Mouse (Mus musculus) CH12.LX (cell line): ENCODE measurements around the gene Fbxo10. TPM values are rescaled to one million over a fixed set of nuclear protein-coding genes. Genes with fewer than 3 reads are reported as not detected.
A peak's percentile ranks its signal among the peaks of the same experiment; 100 is the strongest.

Experiments used
- DNase-seq: peaks from one replicate; pipeline ENCODE4 v3.0.0-alpha.2; 2013; ENCODE audit errors: extremely low read depth
- H3K27ac ChIP-seq: 2 replicates; pipeline ENCODE4 v1.5.1; 2012; ENCODE audit warnings: low read depth, mild to moderate bottlenecking, control low read depth, moderate library complexity; ENCODE audit not compliant: insufficient read depth
- H3K27me3 ChIP-seq: replicated peaks from 2 replicates; pipeline ENCODE3; 2012; ENCODE audit warnings: inconsistent platforms
- H3K36me3 ChIP-seq, 2 experiments: replicated peaks in 1 of 2; 2 replicates each; pipeline versions ENCODE3 to v1.6.1; 2012; ENCODE audit warnings: inconsistent platforms in 1 of 2, low read length in 1 of 2, mild to moderate bottlenecking in 1 of 2, mixed read lengths in 1 of 2, moderate library complexity in 1 of 2; ENCODE audit not compliant: control insufficient read depth in 1 of 2, insufficient read depth in 1 of 2
- H3K4me1 ChIP-seq, 2 experiments: 2 replicates each; pipeline ENCODE4 v1.6.1; 2012; ENCODE audit warnings: inconsistent platforms in 1 of 2, moderate library complexity in 1 of 2; ENCODE audit not compliant: insufficient read depth in 2 of 2, control insufficient read depth in 1 of 2
- H3K4me2 ChIP-seq: 2 replicates; pipeline ENCODE4 v1.6.1; 2012; ENCODE audit warnings: low read depth, mild to moderate bottlenecking, control low read depth; ENCODE audit not compliant: poor library complexity, insufficient read depth, severe bottlenecking
- H3K4me3 ChIP-seq, 3 experiments: fragments of 150-350 bp in 1 of 3; sonication (generic) in 1 of 3; replicated peaks in 1 of 3; 2 replicates each; pipeline versions ENCODE3 to v1.5.1; 2011 to 2012; ENCODE audit warnings: low read depth in 2 of 3, low read length in 2 of 3, mild to moderate bottlenecking in 2 of 3, moderate library complexity in 2 of 3, control low read depth in 1 of 3, improper control_type of control experiment in 1 of 3, inconsistent platforms in 1 of 3, mixed read lengths in 1 of 3; ENCODE audit not compliant: poor library complexity in 1 of 3
- H3K79me2 ChIP-seq: replicated peaks from 2 replicates; pipeline ENCODE4 v1.6.1; 2012; ENCODE audit warnings: mild to moderate bottlenecking, moderate library complexity; ENCODE audit not compliant: control insufficient read depth, poor library complexity, insufficient read depth, severe bottlenecking; ENCODE audit errors: extremely low read depth
- H3K9ac ChIP-seq: 2 replicates; pipeline ENCODE4 v1.6.1; 2012; ENCODE audit warnings: low read depth, mild to moderate bottlenecking, control low read depth, moderate library complexity; ENCODE audit not compliant: insufficient read depth
- H3K9me3 ChIP-seq: replicated peaks from 2 replicates; pipeline ENCODE3; 2012; ENCODE audit warnings: low read length, inconsistent platforms, mixed read lengths
- CHD1 ChIP-seq: IDR thresholded peaks from 2 replicates; pipeline ENCODE4 v1.6.1; 2012; ENCODE audit warnings: low read depth, low read length, improper control_type of control experiment, inconsistent platforms
- CTCF ChIP-seq, 2 experiments: IDR thresholded peaks in 1 of 2; conservative IDR thresholded peaks in 1 of 2; 2 replicates each; pipeline ENCODE4 v1.5.1; 2011 to 2012; ENCODE audit warnings: low read depth in 2 of 2, low read length in 2 of 2, improper control_type of control experiment in 1 of 2, inconsistent platforms in 1 of 2, mild to moderate bottlenecking in 1 of 2, moderate library complexity in 1 of 2
- E2F4 ChIP-seq: IDR thresholded peaks from 2 replicates; pipeline ENCODE4 v1.6.1; 2011; ENCODE audit warnings: low read depth, low read length, improper control_type of control experiment; ENCODE audit not compliant: insufficient replicate concordance
- JUN ChIP-seq: IDR thresholded peaks from 2 replicates; pipeline ENCODE4 v1.6.1; 2011; ENCODE audit warnings: low read depth, mild to moderate bottlenecking, low read length, improper control_type of control experiment, moderate library complexity; ENCODE audit not compliant: insufficient read depth
- MAX ChIP-seq: IDR thresholded peaks from 2 replicates; pipeline ENCODE4 v1.6.1; 2011; ENCODE audit warnings: low read length, improper control_type of control experiment
- MEF2A ChIP-seq: IDR thresholded peaks from 2 replicates; pipeline ENCODE4 v1.6.1; 2014; ENCODE audit warnings: low read depth, mild to moderate bottlenecking, inconsistent platforms, low read length, improper control_type of control experiment, borderline replicate concordance
- MXI1 ChIP-seq: IDR thresholded peaks from 2 replicates; pipeline ENCODE4 v1.6.1; 2011; ENCODE audit warnings: mild to moderate bottlenecking, low read depth, low read length, improper control_type of control experiment
- PAX5 ChIP-seq: IDR thresholded peaks from 2 replicates; pipeline ENCODE4 v1.6.1; 2012; ENCODE audit warnings: low read length, inconsistent platforms, mixed read lengths
- RAD21 ChIP-seq: IDR thresholded peaks from 2 replicates; pipeline ENCODE4 v1.6.1; 2011; ENCODE audit warnings: low read depth, mild to moderate bottlenecking, low read length, improper control_type of control experiment, moderate library complexity
- SIN3A ChIP-seq: IDR thresholded peaks from 2 replicates; pipeline ENCODE4 v1.6.1; 2012; ENCODE audit warnings: low read length, improper control_type of control experiment, inconsistent platforms
- SMC3 ChIP-seq: IDR thresholded peaks from 2 replicates; pipeline ENCODE4 v1.6.1; 2011; ENCODE audit warnings: low read depth, low read length, improper control_type of control experiment
- TBP ChIP-seq: conservative IDR thresholded peaks from 2 replicates; pipeline ENCODE4 v1.6.1; 2011; ENCODE audit warnings: low read depth, low read length, improper control_type of control experiment
- TCF12 ChIP-seq: IDR thresholded peaks from 2 replicates; pipeline ENCODE4 v1.6.1; 2014; ENCODE audit warnings: low read depth, mild to moderate bottlenecking, inconsistent platforms, low read length, improper control_type of control experiment
- USF1 ChIP-seq: IDR thresholded peaks from 2 replicates; pipeline ENCODE4 v1.6.1; 2014; ENCODE audit warnings: low read depth, mild to moderate bottlenecking, inconsistent platforms, low read length, improper control_type of control experiment
- USF2 ChIP-seq: conservative IDR thresholded peaks from 2 replicates; pipeline ENCODE4 v1.6.1; 2011; ENCODE audit warnings: low read depth, low read length, improper control_type of control experiment
- ZKSCAN1 ChIP-seq: IDR thresholded peaks from 2 replicates; pipeline ENCODE4 v1.6.1; 2012; ENCODE audit warnings: low read depth, inconsistent platforms, low read length, improper control_type of control experiment, borderline replicate concordance
- dilution Hi-C: fragments of 300-500 bp; cut with MboI; formaldehyde crosslinking; loops from 2 replicates; pipeline ENCODE4 v1.14.3; 2020; ENCODE audit warnings: low sequenced_read_pairs; ENCODE audit not compliant: extremely low pct_unique_long_range_greater_than_20kb, extremely low pct_ligation_motif_present
- in situ Hi-C: fragments of 300-500 bp; cut with MboI; formaldehyde crosslinking; loops from 3 replicates; pipeline ENCODE4 v1.14.3; 2019; ENCODE audit warnings: low sequenced_read_pairs, low pct_ligation_motif_present, low pct_unique_long_range_greater_than_20kb, mixed read lengths
- polyA plus RNA-seq: library from polyadenylated mRNA; unstranded; fragments of >175 nt; gene quantifications from 2 replicates; pipeline ENCODE4 v1.2.1, GENCODE M21; 2012; ENCODE audit warnings: low read depth; ENCODE audit not compliant: insufficient read length
- total RNA-seq, 2 experiments: library from RNA; depleted of rRNA; stranded (reverse); fragments of 300-350 nt in 1 of 2; fragments of >200 nt in 1 of 2; gene quantifications; 2 replicates each; pipeline ENCODE4 v1.2.3; 2012 to 2014

The Fbxo10 gene
- total and polyA plus RNA-seq, 3 experiments = 0.39 to 1.4 (median 0.64) TPM

DNA sequence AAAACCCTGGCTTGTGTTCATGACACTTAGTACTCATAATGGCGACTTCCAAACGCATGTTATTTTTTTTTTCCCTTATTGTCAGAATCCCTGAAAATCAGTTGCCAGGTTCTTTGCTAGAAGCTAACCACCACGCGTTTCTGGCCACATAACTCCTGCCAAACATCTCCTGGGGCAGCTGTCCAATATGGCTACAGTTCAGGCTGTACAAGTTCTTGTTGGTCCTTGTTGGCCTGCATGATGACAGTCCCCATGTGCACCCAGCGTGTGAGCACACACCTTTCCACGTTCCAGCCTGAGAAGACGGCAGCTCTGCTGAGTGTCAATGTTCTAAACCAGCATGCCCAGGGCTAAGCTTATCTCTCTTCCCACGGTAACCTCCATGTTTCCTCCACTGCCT, 29.0 kb downstream of the Fbxo10 start:
- H3K9ac ChIP-seq = no peak overlapping the region
- no peaks in the 10 kb centered on the region for H3K9me3 ChIP-seq
- no peak for DNase-seq
- no peak for TF ChIP-seq MEF2A
- no peak for TF ChIP-seq TBP
- H3K36me3 ChIP-seq = no peaks in the 10 kb centered on the region
- no peaks in the 10 kb centered on the region for H3K27me3 ChIP-seq
- no peak overlapping the region for H3K4me3 ChIP-seq
- no peak overlapping the region for H3K27ac ChIP-seq
- dilution Hi-C loops = no loop called here
- in situ Hi-C loops = no loop called here
- no peaks in the 10 kb centered on the region for H3K4me1 ChIP-seq
- H3K4me2 ChIP-seq = no peak overlapping the region
- H3K79me2 ChIP-seq = no peaks in the 10 kb centered on the region

DNA sequence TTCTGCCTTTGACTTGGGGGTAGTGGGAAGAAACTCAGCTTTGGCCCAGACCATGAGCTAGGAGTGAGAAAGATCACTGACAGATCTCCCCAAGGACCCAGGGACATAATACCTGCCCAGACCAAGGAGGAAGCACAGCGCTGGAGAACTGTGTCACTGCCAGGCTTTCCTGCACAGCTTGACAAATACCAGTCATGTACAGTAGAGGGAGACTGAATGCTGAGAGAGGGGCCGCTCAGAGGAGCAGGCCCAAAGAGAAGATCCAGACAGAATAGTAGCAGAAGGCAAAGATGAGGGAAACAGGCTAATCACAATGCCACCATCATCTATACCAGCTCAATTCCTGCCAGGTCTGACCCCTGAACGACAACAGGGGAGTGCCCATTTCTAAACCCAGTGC, 29.5 kb downstream of the Fbxo10 start:
- H3K4me3 ChIP-seq = no peak overlapping the region
- no peaks in the 10 kb centered on the region for H3K4me1 ChIP-seq
- no peaks in the 10 kb centered on the region for H3K9me3 ChIP-seq
- H3K4me2 ChIP-seq = no peak overlapping the region
- no peaks in the 10 kb centered on the region for H3K36me3 ChIP-seq
- DNase-seq = peak; percentile 36
- H3K27ac ChIP-seq = no peak overlapping the region
- no peaks in the 10 kb centered on the region for H3K27me3 ChIP-seq
- no peak overlapping the region for H3K9ac ChIP-seq
- dilution Hi-C loops (no loop called here), in situ Hi-C loops (no loop called here)
- no peak for TF ChIP-seq USF2
- TF ChIP-seq MAX = no peak
- no peak for TF ChIP-seq ZKSCAN1
- TF ChIP-seq SMC3 = peak; percentile 53
- no peak for TF ChIP-seq USF1
- peak; percentile 9 to 65; a peak in 2 of 4 replicates for TF ChIP-seq CTCF (conservative IDR thresholded peaks at IDR 0.05 in 1 of 2, IDR thresholded peaks at IDR 0.05 in 1 of 2; ENCODE audit: low read depth in 2 of 2, low read length in 2 of 2)
- no peak for TF ChIP-seq SIN3A
- TF ChIP-seq MXI1 = no peak
- peak; percentile 61 for TF ChIP-seq RAD21
- no peak for TF ChIP-seq PAX5
- no peaks in the 10 kb centered on the region for H3K79me2 ChIP-seq

DNA sequence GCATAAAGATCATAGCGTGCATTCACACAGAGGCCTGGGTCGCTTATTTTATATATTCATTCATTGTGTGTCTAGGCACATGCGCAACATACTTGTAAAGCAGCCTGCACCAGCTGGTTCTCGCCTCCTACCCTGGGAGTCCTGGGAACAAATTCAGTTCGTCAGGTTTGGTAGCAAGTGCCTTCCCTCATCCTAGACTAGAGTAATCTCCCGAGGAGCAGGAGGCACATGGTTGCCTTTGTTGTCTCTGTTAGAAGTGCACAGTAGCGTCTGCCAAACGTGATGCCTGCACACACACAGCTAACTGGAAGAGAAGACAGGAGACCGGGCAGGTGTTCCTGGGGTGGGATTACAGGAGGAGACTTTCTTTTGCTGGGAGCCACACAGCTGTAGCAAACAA, 36.4 kb downstream of the Fbxo10 start:
- no peaks in the 10 kb centered on the region for H3K4me1 ChIP-seq
- dilution Hi-C loops (no loop called here), in situ Hi-C loops (no loop called here)
- TF ChIP-seq CHD1 (no peak), MAX (no peak), TCF12 (no peak), JUN (no peak), E2F4 (no peak)
- no peaks in the 10 kb centered on the region for H3K36me3 ChIP-seq
- H3K4me3 ChIP-seq = no peak overlapping the region
- no peaks in the 10 kb centered on the region for H3K9me3 ChIP-seq
- H3K27ac ChIP-seq = no peak overlapping the region
- H3K79me2 ChIP-seq = no peaks in the 10 kb centered on the region
- no peak overlapping the region for H3K4me2 ChIP-seq
- no peak for DNase-seq
- H3K9ac ChIP-seq = no peak overlapping the region
- H3K27me3 ChIP-seq = no peaks in the 10 kb centered on the region
